Mouse (Mus musculus) lung, adult 2 months (tissue): Measurements from ENCODE around the gene Zfp568.

ENCODE experiments used
- CTCF ChIP-seq: fragments of 200-500 bp; IDR thresholded peaks from 2 replicates; pipeline ENCODE4 v1.5.1; 2011; ENCODE audit warnings: mild to moderate bottlenecking, low read length, control low read depth; ENCODE audit not compliant: insufficient read depth
- POLR2A ChIP-seq: fragments of 200-500 bp; IDR thresholded peaks from 2 replicates; pipeline ENCODE4 v1.6.1; 2011; ENCODE audit warnings: low read depth, mild to moderate bottlenecking, control low read depth, low read length, borderline replicate concordance; ENCODE audit errors: extremely low read depth

DNA sequence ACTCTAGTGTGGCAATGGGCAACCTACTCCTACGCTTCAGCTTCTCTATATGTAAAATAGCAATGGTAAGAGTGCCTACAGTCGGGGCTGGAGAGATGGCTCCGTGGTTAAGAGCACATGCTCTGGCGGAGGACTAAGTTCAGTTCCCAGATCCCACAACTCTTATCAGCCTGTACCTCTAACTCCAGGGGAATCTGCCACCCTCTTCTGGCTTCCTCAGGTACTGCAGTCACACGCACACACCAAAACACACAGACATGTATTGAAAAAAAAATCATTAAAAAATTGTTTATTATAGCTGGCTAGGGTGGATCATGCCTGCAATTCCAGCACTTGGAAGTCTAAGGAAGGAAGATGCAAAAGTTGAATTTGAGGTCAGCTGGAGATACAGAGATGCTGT lies 78.7 kb downstream of the Zfp568 start:
- TF ChIP-seq CTCF (no peak), POLR2A (no peak)
